Mouse (Mus musculus): ENCODE measurements around the gene Dcn. TPM values are rescaled to one million over a fixed set of nuclear protein-coding genes. Genes with fewer than 3 reads are reported as not detected.

Dcn gene
- 63.3 and 70.9 TPM in 2 replicates for polyA plus RNA-seq (2015; fragmentation: Nextera tagmentation; extraction: Ambion mirVana)

GRCm38 (mm10) chr10:97479004-97479766 is at the start of gene Dcn:
Gene Dcn (plus strand): TSS chr10:97479609.
- Histone ChIP-seq H3K4me1 (ENCODE audit: control insufficient read depth, low read depth, low read length) (no peaks in the 10 kb centered on the region), H3K36me3 (ENCODE audit: control insufficient read depth, insufficient read depth) (no peaks in the 10 kb centered on the region), H3K27me3 (ENCODE audit: control insufficient read depth, insufficient read depth, low read depth, low read length) (no peaks in the 10 kb centered on the region), H3K27ac (ENCODE audit: low read length) (no peak within 1 kb of the TSS), H3K9me3 (replicated peaks; ENCODE audit: control insufficient read depth, low read length) (no peaks in the 10 kb centered on the region), H3K4me2 (ENCODE audit: low read depth, low read length) (no peak within 1 kb of the TSS), H3K9ac (ENCODE audit: low read depth, low read length) (no peak within 1 kb of the TSS), H3K4me3 (ENCODE audit: low read depth, low read length) (no peak within 1 kb of the TSS)
- WGBS (ENCODE audit: insufficient replicate concordance), result 25% methylated on average over 7 of the region's 7 CpGs
- no peak for ATAC-seq (ENCODE audit: low read depth)

- Histone ChIP-seq H3K4me3 (ENCODE audit: low read depth, low read length) (no peak overlapping the region), H3K4me2 (ENCODE audit: low read depth, low read length) (no peak overlapping the region), H3K4me1 (ENCODE audit: control insufficient read depth, low read depth, low read length) (no peaks in the 10 kb centered on the region), H3K36me3 (ENCODE audit: control insufficient read depth, insufficient read depth) (no peaks in the 10 kb centered on the region), H3K9me3 (replicated peaks; ENCODE audit: control insufficient read depth, low read length) (no peaks in the 10 kb centered on the region), H3K27ac (ENCODE audit: low read length) (no peak overlapping the region), H3K9ac (ENCODE audit: low read depth, low read length) (no peak overlapping the region), H3K27me3 (ENCODE audit: control insufficient read depth, insufficient read depth, low read depth, low read length) (no peaks in the 10 kb centered on the region)
- no peak for ATAC-seq (ENCODE audit: low read depth)
- 59% methylated on average over 5 of the region's 5 CpGs for WGBS (ENCODE audit: insufficient replicate concordance)
Measured at GRCm38 (mm10) chr10:97436662-97437061, 42.7 kb upstream of the Dcn start.

GRCm38 (mm10) chr10:97442300-97442699 is 37.1 kb upstream of the Dcn start:
- H3K27me3 ChIP-seq (ENCODE audit: control insufficient read depth, insufficient read depth, low read depth, low read length), result no peaks in the 10 kb centered on the region
- no peaks in the 10 kb centered on the region for H3K36me3 ChIP-seq (ENCODE audit: control insufficient read depth, insufficient read depth)
- H3K4me2 ChIP-seq (ENCODE audit: low read depth, low read length), result no peak overlapping the region
- H3K27ac ChIP-seq (ENCODE audit: low read length), result no peak overlapping the region
- ATAC-seq (ENCODE audit: low read depth), result no peak
- 31% methylated on average over 2 of the region's 2 CpGs for WGBS (ENCODE audit: insufficient replicate concordance)
- H3K4me3 ChIP-seq (ENCODE audit: low read depth, low read length), result no peak overlapping the region
- no peak overlapping the region for H3K9ac ChIP-seq (ENCODE audit: low read depth, low read length)
- no peaks in the 10 kb centered on the region for H3K4me1 ChIP-seq (ENCODE audit: control insufficient read depth, low read depth, low read length)
- H3K9me3 ChIP-seq (replicated peaks; ENCODE audit: control insufficient read depth, low read length), result no peaks in the 10 kb centered on the region

GRCm38 (mm10) chr10:97446486-97446885 is 32.9 kb upstream of the Dcn start:
- ATAC-seq (ENCODE audit: low read depth), result no peak
- 46% methylated on average over 4 of the region's 4 CpGs for WGBS (ENCODE audit: insufficient replicate concordance)

GRCm38 (mm10) chr10:97452886-97453285 is 26.5 kb upstream of the Dcn start:
- ATAC-seq (ENCODE audit: low read depth), result no peak
- WGBS (ENCODE audit: insufficient replicate concordance), result 56% methylated on average over 1 of the region's 1 CpGs
- no peaks in the 10 kb centered on the region for H3K9me3 ChIP-seq (replicated peaks; ENCODE audit: control insufficient read depth, low read length)
- H3K27me3 ChIP-seq (ENCODE audit: control insufficient read depth, insufficient read depth, low read depth, low read length), result no peaks in the 10 kb centered on the region
- H3K4me3 ChIP-seq (ENCODE audit: low read depth, low read length), result no peak overlapping the region
- H3K4me2 ChIP-seq (ENCODE audit: low read depth, low read length), result no peak overlapping the region
- no peaks in the 10 kb centered on the region for H3K4me1 ChIP-seq (ENCODE audit: control insufficient read depth, low read depth, low read length)
- H3K27ac ChIP-seq (ENCODE audit: low read length), result no peak overlapping the region
- H3K36me3 ChIP-seq (ENCODE audit: control insufficient read depth, insufficient read depth), result no peaks in the 10 kb centered on the region
- no peak overlapping the region for H3K9ac ChIP-seq (ENCODE audit: low read depth, low read length)

More at GRCm38 (mm10) chr10:97446486-97446885, 32.9 kb upstream of the Dcn start:
- Histone ChIP-seq H3K9me3 (replicated peaks; ENCODE audit: control insufficient read depth, low read length) (no peaks in the 10 kb centered on the region), H3K36me3 (ENCODE audit: control insufficient read depth, insufficient read depth) (no peaks in the 10 kb centered on the region), H3K4me3 (ENCODE audit: low read depth, low read length) (no peak overlapping the region), H3K27me3 (ENCODE audit: control insufficient read depth, insufficient read depth, low read depth, low read length) (no peaks in the 10 kb centered on the region), H3K9ac (ENCODE audit: low read depth, low read length) (no peak overlapping the region), H3K4me1 (ENCODE audit: control insufficient read depth, low read depth, low read length) (no peaks in the 10 kb centered on the region), H3K4me2 (ENCODE audit: low read depth, low read length) (no peak overlapping the region), H3K27ac (ENCODE audit: low read length) (no peak overlapping the region)

- no peaks in the 10 kb centered on the region for H3K36me3 ChIP-seq (ENCODE audit: control insufficient read depth, insufficient read depth)
- no peak overlapping the region for H3K9ac ChIP-seq (ENCODE audit: low read depth, low read length)
- no peaks in the 10 kb centered on the region for H3K27me3 ChIP-seq (ENCODE audit: control insufficient read depth, insufficient read depth, low read depth, low read length)
- no peaks in the 10 kb centered on the region for H3K9me3 ChIP-seq (replicated peaks; ENCODE audit: control insufficient read depth, low read length)
- H3K4me1 ChIP-seq (ENCODE audit: control insufficient read depth, low read depth, low read length), result no peaks in the 10 kb centered on the region
- WGBS (ENCODE audit: insufficient replicate concordance), result 67% methylated on average over 9 of the region's 9 CpGs
- no peak for ATAC-seq (ENCODE audit: low read depth)
- H3K4me3 ChIP-seq (ENCODE audit: low read depth, low read length), result no peak overlapping the region
- no peak overlapping the region for H3K27ac ChIP-seq (ENCODE audit: low read length)
- no peak overlapping the region for H3K4me2 ChIP-seq (ENCODE audit: low read depth, low read length)
Measured at GRCm38 (mm10) chr10:97453529-97453928, 25.9 kb upstream of the Dcn start.

GRCm38 (mm10) chr10:97456993-97457392 is 22.4 kb upstream of the Dcn start:
- Histone ChIP-seq H3K27ac (ENCODE audit: low read length) (no peak overlapping the region), H3K9ac (ENCODE audit: low read depth, low read length) (no peak overlapping the region), H3K4me2 (ENCODE audit: low read depth, low read length) (no peak overlapping the region), H3K9me3 (replicated peaks; ENCODE audit: control insufficient read depth, low read length) (no peaks in the 10 kb centered on the region), H3K4me1 (ENCODE audit: control insufficient read depth, low read depth, low read length) (no peaks in the 10 kb centered on the region), H3K27me3 (ENCODE audit: control insufficient read depth, insufficient read depth, low read depth, low read length) (no peaks in the 10 kb centered on the region), H3K36me3 (ENCODE audit: control insufficient read depth, insufficient read depth) (no peaks in the 10 kb centered on the region), H3K4me3 (ENCODE audit: low read depth, low read length) (no peak overlapping the region)
- no peak for ATAC-seq (ENCODE audit: low read depth)
- WGBS (ENCODE audit: insufficient replicate concordance), result 73% methylated on average over 7 of the region's 7 CpGs

- Histone ChIP-seq H3K27me3 (ENCODE audit: control insufficient read depth, insufficient read depth, low read depth, low read length) (no peaks in the 10 kb centered on the region), H3K27ac (ENCODE audit: low read length) (no peak overlapping the region), H3K4me3 (ENCODE audit: low read depth, low read length) (no peak overlapping the region), H3K36me3 (ENCODE audit: control insufficient read depth, insufficient read depth) (no peaks in the 10 kb centered on the region), H3K9ac (ENCODE audit: low read depth, low read length) (no peak overlapping the region), H3K4me1 (ENCODE audit: control insufficient read depth, low read depth, low read length) (no peaks in the 10 kb centered on the region), H3K9me3 (replicated peaks; ENCODE audit: control insufficient read depth, low read length) (no peaks in the 10 kb centered on the region), H3K4me2 (ENCODE audit: low read depth, low read length) (no peak overlapping the region)
- ATAC-seq (ENCODE audit: low read depth), result no peak
- 44% methylated on average over 3 of the region's 3 CpGs for WGBS (ENCODE audit: insufficient replicate concordance)
Measured at GRCm38 (mm10) chr10:97466818-97467217, 12.6 kb upstream of the Dcn start.

GRCm38 (mm10) chr10:97469411-97470140 is 9.8 kb upstream of the Dcn start:
- 32% methylated on average over 3 of the region's 3 CpGs for WGBS (ENCODE audit: insufficient replicate concordance)
- Histone ChIP-seq H3K36me3 (ENCODE audit: control insufficient read depth, insufficient read depth) (no peaks in the 10 kb centered on the region), H3K4me1 (ENCODE audit: control insufficient read depth, low read depth, low read length) (no peaks in the 10 kb centered on the region), H3K4me3 (ENCODE audit: low read depth, low read length) (no peak overlapping the region), H3K9me3 (replicated peaks; ENCODE audit: control insufficient read depth, low read length) (no peaks in the 10 kb centered on the region), H3K9ac (ENCODE audit: low read depth, low read length) (no peak overlapping the region), H3K27me3 (ENCODE audit: control insufficient read depth, insufficient read depth, low read depth, low read length) (no peaks in the 10 kb centered on the region), H3K4me2 (ENCODE audit: low read depth, low read length) (no peak overlapping the region), H3K27ac (ENCODE audit: low read length) (no peak overlapping the region)
- ATAC-seq (ENCODE audit: low read depth), result no peak
